Mouse (Mus musculus) retina, postnatal 1 day (tissue): Measurements from ENCODE around the gene Gmppa.
A peak's percentile ranks its signal among the peaks of the same experiment; 100 is the strongest.

ENCODE experiments used
- DNase-seq: peaks from one replicate; pipeline ENCODE4 v3.0.0-alpha.2; 2012

Gene Gmppa

DNA sequence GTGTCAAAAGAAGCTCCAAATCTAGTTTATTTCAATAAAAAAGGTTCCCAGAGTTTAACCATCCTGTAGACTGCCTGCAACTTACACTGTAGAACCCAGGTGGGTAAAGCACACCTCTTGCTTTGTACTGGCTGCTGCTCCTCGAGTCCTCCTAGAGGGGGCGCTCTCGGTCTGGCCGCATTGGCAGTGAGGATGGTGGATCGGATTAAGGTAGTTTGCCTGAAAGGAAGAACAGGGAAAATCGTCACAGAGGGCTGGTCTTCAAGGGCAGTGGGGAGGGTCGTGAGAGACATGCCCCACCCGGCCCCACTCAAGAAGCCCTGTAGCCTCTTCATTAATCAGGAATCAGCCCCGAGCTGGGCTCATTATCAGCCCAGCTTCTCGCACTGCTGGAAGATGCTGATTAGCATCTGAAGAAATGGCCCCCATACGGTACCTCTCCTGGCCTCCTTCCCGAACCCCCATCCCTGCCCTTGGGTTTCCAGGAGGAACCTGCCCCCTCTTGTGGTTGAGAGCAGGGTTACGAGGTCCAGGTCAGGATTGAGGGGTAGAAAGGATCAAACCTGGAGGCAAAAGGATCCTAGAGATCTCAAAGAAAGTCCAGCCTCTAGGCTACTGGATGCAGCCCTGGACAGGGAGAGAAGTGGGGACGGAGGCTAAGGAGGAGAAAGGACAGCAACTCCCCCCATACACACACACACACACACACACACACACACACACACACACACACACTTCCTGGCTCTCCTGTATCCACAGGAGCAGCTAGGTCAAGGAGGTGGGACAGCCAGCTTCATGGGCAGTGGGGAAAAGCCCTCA lies 21.2 kb downstream of the Gmppa start:
- DNase-seq: peak; percentile 65

DNA sequence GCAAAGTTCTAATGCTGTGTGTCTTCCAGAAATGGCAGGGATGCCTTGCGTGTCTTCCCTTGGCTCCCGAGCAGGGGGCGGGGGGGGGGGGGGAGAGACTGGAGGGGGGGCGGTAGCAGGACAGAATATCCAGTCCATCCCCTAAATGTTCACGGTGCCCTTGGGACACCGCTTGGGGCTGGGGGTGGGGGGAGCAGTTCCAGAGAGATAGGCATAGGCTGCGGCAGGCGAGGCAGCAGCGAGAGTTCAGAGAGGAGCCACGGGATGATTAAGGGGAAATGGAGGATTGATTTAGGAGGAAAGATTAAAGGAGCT lies 21.9 kb downstream of the Gmppa start:
- no peak for DNase-seq

DNA sequence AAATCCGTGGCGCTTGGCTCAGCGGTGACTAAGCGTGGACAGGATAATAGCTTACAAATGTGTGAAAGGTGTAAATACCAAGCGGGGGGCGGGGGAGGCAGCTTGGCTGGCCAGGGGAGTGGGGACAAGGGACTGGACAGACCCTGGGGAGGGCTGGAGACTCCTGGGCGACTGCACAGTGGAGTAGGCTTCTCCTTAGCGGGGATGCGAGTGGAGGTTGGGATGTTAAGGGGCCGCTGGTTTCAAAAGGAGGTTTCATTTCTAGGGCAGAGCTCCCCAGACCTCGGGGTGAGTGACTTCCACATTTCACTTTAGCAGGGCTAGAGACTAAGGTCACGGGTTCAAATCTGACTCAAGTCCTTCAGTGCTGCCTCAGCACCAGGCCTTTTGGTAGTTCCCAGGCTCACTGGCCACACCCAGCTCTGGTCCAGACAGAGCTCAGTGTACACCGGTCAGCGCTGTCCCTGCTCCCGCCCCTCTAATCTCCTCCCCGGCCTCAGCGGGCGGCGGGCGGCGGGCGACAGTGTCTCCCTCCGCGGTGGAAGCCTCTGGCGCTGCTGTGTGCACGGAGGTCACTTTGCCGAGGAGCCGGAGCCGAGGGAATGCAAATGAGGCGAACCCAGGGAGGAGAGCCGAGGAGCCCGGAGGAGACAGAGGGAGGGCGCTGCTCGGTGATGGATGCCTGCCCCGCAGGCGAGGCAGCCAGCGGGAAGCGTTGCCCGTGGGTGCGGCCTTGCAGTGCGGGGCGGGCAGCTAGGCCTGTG lies 22.5 kb downstream of the Gmppa start:
- DNase-seq: peak; percentile 76

GRCm38 (mm10) chr1:75458789-75459684 lies 23.3 kb downstream of the Gmppa start:
- peak; percentile 33 for DNase-seq

GRCm38 (mm10) chr1:75460297-75460696 lies 24.6 kb downstream of the Gmppa start:
- no peak for DNase-seq

DNA sequence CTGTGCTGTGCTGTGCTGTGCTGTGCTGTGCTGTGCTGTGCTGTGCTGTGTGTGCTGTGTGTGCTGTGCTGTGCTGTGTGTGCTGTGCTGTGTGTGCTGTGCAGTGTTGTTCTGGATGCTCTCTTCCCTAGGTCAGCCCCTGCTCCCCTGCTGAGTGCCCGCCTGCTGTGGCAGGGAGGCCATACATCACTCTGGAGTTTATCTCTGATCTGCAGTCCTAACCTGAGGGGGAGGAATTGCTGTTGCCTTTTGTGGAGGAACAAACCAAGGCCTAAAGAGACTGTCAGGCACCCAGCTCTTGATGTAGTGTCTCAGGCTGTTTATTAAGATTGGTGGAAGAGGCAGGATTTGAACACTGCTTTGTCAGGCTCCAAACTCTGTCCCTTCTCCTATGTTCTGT lies 26.9 kb downstream of the Gmppa start:
- no peak for DNase-seq

- DNase-seq: peak; percentile 87
These were observed 28.0 kb downstream of the Gmppa start for GRCm38 (mm10) chr1:75463652-75464204.

DNA sequence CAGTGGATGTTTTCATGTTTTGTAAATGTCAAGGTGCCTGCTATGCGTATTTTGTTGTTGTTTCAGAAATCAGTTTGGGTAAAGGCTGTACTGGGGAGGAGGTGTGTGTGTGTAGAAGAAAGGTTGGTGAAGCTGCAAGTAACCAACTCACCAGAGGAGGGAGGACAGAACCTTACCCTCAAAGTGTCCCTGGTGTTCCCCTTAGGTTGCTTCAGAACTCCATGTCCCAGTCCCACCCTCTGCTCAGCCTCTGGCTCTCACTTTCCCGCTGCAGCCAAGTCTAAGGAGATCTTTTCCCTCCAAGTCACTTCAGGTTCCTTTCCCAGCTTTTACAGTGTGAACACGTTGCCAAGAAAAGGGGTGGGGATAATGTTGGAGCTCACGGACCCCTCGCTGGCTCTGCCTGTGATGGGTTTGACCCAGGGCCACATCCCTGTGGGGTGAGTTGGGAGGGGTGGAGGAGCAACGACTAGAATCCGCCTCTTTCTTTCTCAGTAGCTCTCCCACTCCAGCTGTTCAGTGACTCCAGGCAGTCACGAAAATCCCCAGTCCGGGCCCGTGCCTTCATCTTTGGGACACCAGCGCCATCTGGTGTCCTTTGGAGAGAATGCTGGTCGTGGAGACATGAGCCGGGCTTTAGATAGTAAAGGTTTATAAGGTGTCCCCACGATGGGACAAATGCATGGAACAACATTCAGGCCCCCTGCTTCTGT lies 31.6 kb downstream of the Gmppa start:
- peak; percentile 89 for DNase-seq

DNA sequence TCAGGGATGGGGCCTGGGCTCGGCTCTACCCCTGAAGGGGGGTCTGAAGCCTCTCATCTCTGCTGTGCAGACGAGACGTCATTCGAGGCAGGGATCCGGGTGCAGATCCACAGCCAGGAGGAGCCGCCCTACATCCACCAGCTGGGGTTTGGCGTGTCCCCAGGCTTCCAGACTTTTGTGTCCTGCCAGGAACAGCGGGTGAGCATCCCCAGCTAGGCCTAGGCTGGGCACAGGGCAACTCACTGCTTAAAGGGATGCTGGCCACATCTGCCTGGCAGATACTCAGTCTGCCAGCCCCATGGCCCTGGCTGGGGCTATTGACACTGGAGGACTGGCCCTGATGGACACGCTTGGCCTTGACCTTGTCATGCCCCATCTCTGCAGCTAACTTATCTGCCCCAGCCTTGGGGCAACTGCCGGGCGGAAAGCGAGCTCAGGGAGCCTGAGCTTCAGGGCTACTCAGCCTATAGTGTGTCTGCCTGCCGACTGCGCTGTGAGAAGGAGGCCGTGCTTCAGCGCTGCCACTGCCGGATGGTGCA lies 33.6 kb downstream of the Gmppa start:
- DNase-seq: no peak

DNA sequence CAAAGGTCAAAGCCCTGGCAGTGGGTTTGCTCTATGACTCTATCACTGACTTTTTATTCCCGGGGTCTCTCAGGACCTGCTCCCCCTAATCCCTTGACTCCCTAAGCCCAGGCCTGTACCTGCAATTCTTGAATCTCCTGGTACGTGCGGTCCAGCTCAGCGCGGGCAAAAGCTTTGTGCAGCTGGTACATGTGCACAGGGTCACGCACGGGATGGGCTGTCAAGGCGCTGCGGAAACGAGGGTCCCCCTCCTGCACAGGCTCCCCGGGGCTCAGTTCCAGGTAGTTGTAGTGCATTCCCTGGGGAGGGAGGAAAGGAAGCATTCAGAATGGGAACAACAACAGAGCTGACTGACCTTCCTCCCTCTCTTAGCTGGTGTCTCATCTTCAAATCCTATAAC lies 40.7 kb downstream of the Gmppa start:
- no peak for DNase-seq

DNA sequence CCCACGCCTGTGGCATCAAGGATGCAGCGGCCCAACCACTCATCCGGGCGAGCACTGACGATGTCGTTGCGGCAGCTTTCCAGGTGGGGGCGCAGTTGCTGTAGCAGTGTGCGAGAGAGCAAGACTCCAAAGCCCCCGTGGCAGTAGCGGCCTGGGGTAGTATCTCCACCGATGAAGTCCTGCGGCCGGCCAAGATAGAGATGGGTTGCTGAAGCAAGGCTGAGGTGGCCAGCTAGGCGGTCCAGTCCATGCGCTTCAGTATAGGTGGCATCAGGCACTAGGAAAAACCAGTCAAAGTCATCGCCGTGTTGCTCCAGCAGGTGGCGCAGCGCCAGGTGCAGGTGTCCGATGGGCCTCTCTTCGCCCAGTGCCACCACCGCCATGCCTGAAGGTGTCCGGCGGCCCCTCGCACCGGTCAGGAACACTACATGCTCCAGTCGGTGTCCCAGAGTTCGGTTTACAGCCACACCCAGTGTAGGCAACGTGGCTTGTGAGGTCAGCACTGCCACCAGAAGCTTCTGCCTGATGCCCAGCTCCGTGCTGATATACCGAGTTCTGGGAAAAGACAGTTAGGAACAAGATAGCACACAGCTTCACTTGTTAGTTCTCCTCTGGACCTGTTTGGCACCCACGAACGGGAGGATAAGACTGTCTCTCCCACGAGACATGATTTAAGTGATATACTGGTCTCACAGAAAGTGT lies 41.7 kb downstream of the Gmppa start:
- peak; percentile 85 for DNase-seq

DNA sequence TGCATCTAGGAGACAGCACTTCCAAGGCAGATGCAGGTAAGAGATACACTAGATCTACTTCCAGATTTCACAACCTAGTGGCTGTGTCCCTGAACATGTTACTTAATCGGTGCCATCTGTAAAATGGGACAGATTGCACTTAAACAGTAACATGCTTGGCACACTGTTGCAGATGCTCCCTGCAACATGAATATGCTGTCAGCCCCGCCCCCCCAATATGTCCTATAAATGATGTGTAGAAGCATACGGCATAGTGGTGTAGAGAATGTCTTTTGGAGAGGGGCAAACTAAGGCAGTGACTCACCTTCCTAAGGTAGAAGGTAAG lies 42.2 kb downstream of the Gmppa start:
- no peak for DNase-seq

GRCm38 (mm10) chr1:75478497-75478896 lies 42.8 kb downstream of the Gmppa start:
- peak; percentile 45 for DNase-seq

- DNase-seq: peak; percentile 99
These were observed 43.3 kb downstream of the Gmppa start, which contains the start of the genes Chpf and Tmem198 for GRCm38 (mm10) chr1:75478916-75479634. Gene Chpf (minus strand): TSS chr1:75479307. Gene Tmem198 (plus strand): TSS chr1:75479532.

GRCm38 (mm10) chr1:75479635-75479989 lies 43.9 kb downstream of the Gmppa start:
- no peak for DNase-seq

GRCm38 (mm10) chr1:75480036-75480435 lies 44.3 kb downstream of the Gmppa start:
- no peak for DNase-seq

- DNase-seq: no peak
These were observed 45.0 kb downstream of the Gmppa start for GRCm38 (mm10) chr1:75480735-75481134.

GRCm38 (mm10) chr1:75486561-75486960 lies 50.8 kb downstream of the Gmppa start:
- peak; percentile 36 for DNase-seq

GRCm38 (mm10) chr1:75487040-75487404 lies 51.3 kb downstream of the Gmppa start:
- peak; percentile 32 for DNase-seq

DNA sequence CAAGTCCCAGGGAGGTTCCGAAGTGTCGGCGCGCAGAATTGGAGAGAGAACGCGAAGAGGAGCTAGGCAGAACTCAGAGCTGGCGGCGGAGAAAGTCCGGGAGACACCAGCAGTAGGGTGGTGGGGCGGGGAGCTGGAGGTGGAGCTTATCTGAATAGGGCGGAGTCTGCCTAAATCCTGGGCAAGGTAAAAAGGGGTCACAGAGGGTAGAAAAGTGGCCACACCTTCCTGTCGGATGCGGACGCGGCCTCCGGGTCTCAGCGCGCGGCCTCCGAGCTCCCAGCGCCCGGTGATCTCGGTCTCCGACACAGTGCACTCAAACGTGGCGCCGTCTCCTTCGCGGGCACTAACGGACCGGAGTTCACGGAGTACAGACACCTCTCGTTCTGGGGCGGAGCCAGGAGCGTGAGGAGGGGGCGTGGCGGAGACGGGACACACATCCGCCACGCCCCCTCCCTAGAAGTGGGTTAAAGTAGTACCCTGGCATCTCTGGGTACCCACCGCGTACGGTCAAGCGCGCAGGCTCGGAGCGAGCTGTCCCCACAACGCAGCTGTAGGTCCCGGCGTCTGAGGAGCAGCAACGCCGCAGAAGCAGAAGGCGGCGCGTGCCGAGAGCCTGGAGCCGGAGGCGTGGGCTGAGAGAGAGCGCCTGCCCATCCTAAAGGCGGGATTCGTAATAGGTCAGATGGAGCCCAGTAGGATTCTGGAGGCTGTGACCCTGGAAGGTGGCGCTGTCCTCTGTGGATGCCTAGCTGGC lies 51.9 kb downstream of the Gmppa start:
- peak; percentile 89 for DNase-seq
